Mouse (Mus musculus) bone marrow, adult 2 months (tissue): ENCODE measurements at regions not wholly inside any gene's neighbourhood (a gene's known extent, or its start where the extent isn't known, plus 50 kb on each side); places are given as distances from the start of the nearest gene placed in this dataset.

Experiments used
- CTCF ChIP-seq: fragments of 200-500 bp; IDR thresholded peaks from 2 replicates; pipeline ENCODE4 v1.5.1; 2011; ENCODE audit warnings: low read length, control low read depth; ENCODE audit not compliant: control insufficient read depth, insufficient read depth
- POLR2A ChIP-seq: fragments of 200-500 bp; IDR thresholded peaks from 2 replicates; pipeline ENCODE4 v1.6.1; 2011; ENCODE audit warnings: low read depth, mild to moderate bottlenecking, control low read depth, low read length, borderline replicate concordance; ENCODE audit not compliant: control insufficient read depth

GRCm38 (mm10) chr10:116701281-116701680 is 120.0 kb upstream of the Cnot2 start:
- no peak for TF ChIP-seq CTCF
- TF ChIP-seq POLR2A: no peak
